ENCODE assay signal across 8 mouse cellular contexts in genomic region chr14:120507516-120507915, GRCm38 (mm10). TPM values are rescaled to one million over a fixed set of nuclear protein-coding genes. Genes with fewer than 3 reads are reported as not detected.
DNase-seq lines count a peak whose midpoint lies in the region; ATAC-seq and TF ChIP-seq lines count a peak whose summit lies in the region.

No protein-coding gene starts in this region.

- H3K4me2 ChIP-seq in kidney, embryonic 16.5 days (replicated peaks; ENCODE audit: low read depth, low read length), result no peak overlapping the region
- peak overlapping the region; percentile 42 for H3K4me2 ChIP-seq in heart, embryonic 16.5 days (ENCODE audit: low read depth, low read length)
- H3K4me2 ChIP-seq in midbrain, embryonic 12.5 days (replicated peaks), result no peak overlapping the region

- H3K4me3 ChIP-seq in kidney, embryonic 16.5 days (ENCODE audit: low read length), result no peak overlapping the region
- no peak overlapping the region for H3K4me3 ChIP-seq in cortical plate, adult 2 months (ENCODE audit: insufficient read depth, low read length)
- H3K4me3 ChIP-seq in heart, embryonic 16.5 days (ENCODE audit: low read length), result no peak overlapping the region
- H3K4me3 ChIP-seq in midbrain, embryonic 12.5 days, result no peak overlapping the region

- DNase-seq in kidney, postnatal 36 days, result no peak
- DNase-seq in spleen, postnatal 10 days (ENCODE audit: low spot score in 2 of 2), result no peak
- no peak for DNase-seq in adrenal gland, adult (ENCODE audit: inconsistent age in 2 of 2, low spot score in 1 of 2)
- no peak for DNase-seq in thymus, postnatal 36 days

- WGBS in kidney, embryonic 16.5 days, result 82% methylated on average over 12 of the region's 12 CpGs
- WGBS in heart, embryonic 16.5 days, result 19% methylated on average over 12 of the region's 12 CpGs
- WGBS in midbrain, embryonic 12.5 days, result 58% methylated on average over 12 of the region's 12 CpGs

- no peak for TF ChIP-seq POLR2A in cortical plate, adult 2 months (IDR thresholded peaks at IDR 0.05; ENCODE audit: extremely low read depth, insufficient read depth, low read length)

- no peaks in the 10 kb centered on the region for H3K9me3 ChIP-seq in kidney, embryonic 16.5 days (ENCODE audit: low read length)
- no peaks in the 10 kb centered on the region for H3K9me3 ChIP-seq in heart, embryonic 16.5 days (replicated peaks; ENCODE audit: control insufficient read depth, low read length)
- H3K9me3 ChIP-seq in midbrain, embryonic 12.5 days, result no peaks in the 10 kb centered on the region

- no peaks in the 10 kb centered on the region for H3K27me3 ChIP-seq in kidney, embryonic 16.5 days (ENCODE audit: insufficient read depth, low read length)
- no peaks in the 10 kb centered on the region for H3K27me3 ChIP-seq in heart, embryonic 16.5 days (ENCODE audit: control insufficient read depth, insufficient read depth, low read length)
- no peaks in the 10 kb centered on the region for H3K27me3 ChIP-seq in midbrain, embryonic 12.5 days

- no peak overlapping the region for H3K27ac ChIP-seq in kidney, embryonic 16.5 days (ENCODE audit: low read length)
- H3K27ac ChIP-seq in cortical plate, adult 2 months (ENCODE audit: insufficient read depth, low read length), result peak overlapping the region; percentile 78; the same call in 1 of the 2 replicates
- H3K27ac ChIP-seq in heart, embryonic 16.5 days (ENCODE audit: low read length), result no peak overlapping the region
- 0 out of 2 replicates have a peak overlapping the region, but pooled peaks have one; percentile 8 for H3K27ac ChIP-seq in midbrain, embryonic 12.5 days (replicated peaks)

- H3K4me1 ChIP-seq in kidney, embryonic 16.5 days (ENCODE audit: insufficient read depth, low read length), result no peaks in the 10 kb centered on the region
- peaks cover 4% of the 10 kb centered on the region for H3K4me1 ChIP-seq in cortical plate, adult 2 months (ENCODE audit: control insufficient read depth, insufficient read depth, low read length)
- peaks cover 8% of the 10 kb centered on the region for H3K4me1 ChIP-seq in heart, embryonic 16.5 days (ENCODE audit: control insufficient read depth, insufficient read depth, low read length)
- H3K4me1 ChIP-seq in midbrain, embryonic 12.5 days, result peaks cover 13% of the 10 kb centered on the region

- no peak overlapping the region for H3K9ac ChIP-seq in kidney, embryonic 16.5 days (replicated peaks; ENCODE audit: low read length)
- no peak overlapping the region for H3K9ac ChIP-seq in heart, embryonic 16.5 days (ENCODE audit: low read length)
- no peak overlapping the region for H3K9ac ChIP-seq in midbrain, embryonic 12.5 days (replicated peaks)

- TF ChIP-seq CTCF in cortical plate, adult 2 months (IDR thresholded peaks at IDR 0.05; ENCODE audit: extremely low read depth, insufficient read depth, low read length), result no peak

- 0 out of 2 replicates have a peak, but pooled peaks have one; percentile 23 for ATAC-seq in kidney, embryonic 16.5 days (ENCODE audit: low FRiP score, low TSS enrichment)
- ATAC-seq in heart, embryonic 16.5 days (replicated peaks; ENCODE audit: extremely low read depth, insufficient read depth, low FRiP score), result peak; percentile 65; the same call in 1 of the 2 replicates
- ATAC-seq in midbrain, embryonic 12.5 days (ENCODE audit: low FRiP score, low read depth), result peak; percentile 80

- H3K36me3 ChIP-seq in kidney, embryonic 16.5 days (ENCODE audit: insufficient read depth, low read length), result peaks cover 12% of the 10 kb centered on the region; the same call in 1 of the 2 replicates
- 0 out of 2 replicates have a peak, but pooled peaks cover 5% of the 10 kb centered on the region for H3K36me3 ChIP-seq in heart, embryonic 16.5 days (ENCODE audit: control insufficient read depth, insufficient read depth)
- peaks cover 17% of the 10 kb centered on the region for H3K36me3 ChIP-seq in midbrain, embryonic 12.5 days

RNA-seq across cellular contexts. Expression of gene Rap2a, which starts 29.3 kb away (rescaled TPM):
- 5.9 and 7.3 TPM in 2 replicates for polyA plus RNA-seq in kidney, embryonic 16.5 days (2015; fragmentation: Nextera tagmentation; extraction: Ambion mirVana)
- 66.6 and 66.7 TPM in 2 replicates for polyA plus RNA-seq in cortical plate, adult 2 months (2012; rRNA removed)
- 3.6 and 11.6 TPM in 2 replicates for polyA plus RNA-seq in heart, embryonic 16.5 days (2015; fragmentation: Nextera tagmentation; extraction: Ambion mirVana)
- polyA plus RNA-seq in midbrain, embryonic 12.5 days (2016; fragmentation: Nextera tagmentation; extraction: Ambion mirVana), result 21.0 and 23.2 TPM in 2 replicates

Comparison
In these comparisons a context has a peak if more than half of its experiments do, and no peak if none do; other contexts are left out.
1. ATAC-seq: peak in every context shown above with its lines; median percentile 80 in midbrain, embryonic 12.5 days; 65 in heart, embryonic 16.5 days; 23 in kidney, embryonic 16.5 days.
2. H3K27ac ChIP-seq: peak in cortical plate, adult 2 months (single experiment) and midbrain, embryonic 12.5 days (single experiment); none in kidney, embryonic 16.5 days (single experiment) and heart, embryonic 16.5 days (single experiment).